Mouse (Mus musculus) midbrain, embryonic 14.5 days (tissue): ENCODE data around the gene Grpel1. TPM values are rescaled to one million over a fixed set of nuclear protein-coding genes. Genes with fewer than 3 reads are reported as not detected.

Source experiments
- ATAC-seq: fragments of 200-750 bp; cut with Nextera tagmentation; 2 replicates; pipeline ENCODE4 v1.8.0; 2017; ENCODE audit warnings: moderate number of reproducible peaks, moderate library complexity; ENCODE audit not compliant: low FRiP score, low TSS enrichment
- DNase-seq: peaks from one replicate; pipeline ENCODE4 v3.0.0-alpha.2; 2015
- H3K27ac ChIP-seq: fragments of 300-500 bp; sonication (generic); replicated peaks from 2 replicates; pipeline ENCODE4 v1.5.1; 2014; ENCODE audit warnings: mild to moderate bottlenecking, low read depth, low read length, moderate library complexity
- H3K27me3 ChIP-seq: fragments of 300-500 bp; sonication (generic); 2 replicates; pipeline ENCODE4 v1.6.1; 2014; ENCODE audit warnings: low read length, control low read depth, mixed read lengths; ENCODE audit not compliant: control insufficient read depth, insufficient read depth
- H3K36me3 ChIP-seq: fragments of 300-500 bp; sonication (generic); 2 replicates; pipeline ENCODE4 v1.6.1; 2014; ENCODE audit warnings: low read length, control low read depth; ENCODE audit not compliant: control insufficient read depth, insufficient read depth
- H3K4me1 ChIP-seq: fragments of 300-500 bp; sonication (generic); 2 replicates; pipeline ENCODE4 v1.6.1; 2014; ENCODE audit warnings: mild to moderate bottlenecking, antibody characterized with exemption, low read length, control low read depth; ENCODE audit not compliant: control insufficient read depth, insufficient read depth
- H3K4me2 ChIP-seq: fragments of 300-500 bp; sonication (generic); 2 replicates; pipeline ENCODE4 v1.6.1; 2014; ENCODE audit warnings: mild to moderate bottlenecking, low read length, moderate library complexity
- H3K4me3 ChIP-seq: fragments of 300-500 bp; sonication (generic); replicated peaks from 2 replicates; pipeline ENCODE4 v1.5.1; 2014; ENCODE audit warnings: low read depth, low read length
- H3K9ac ChIP-seq: fragments of 300-500 bp; sonication (generic); replicated peaks from 2 replicates; pipeline ENCODE4 v1.6.1; 2014; ENCODE audit warnings: mild to moderate bottlenecking, low read length, moderate library complexity
- H3K9me3 ChIP-seq: fragments of 300-500 bp; sonication (generic); 2 replicates; pipeline ENCODE4 v1.6.1; 2016; ENCODE audit warnings: low read length, control low read depth, mixed read lengths; ENCODE audit not compliant: control insufficient read depth
- WGBS: fragments of 180-500 bp; shearing (Covaris S2); extraction: QIAGEN DNeasy Blood & Tissue Kit; methylation state at CpG from one replicate; pipeline ENCODE4 v1.1.7; 2014; 5-methylcytosine and 5-hydroxymethylcytosine counted together
- polyA plus RNA-seq: library from polyadenylated mRNA; unstranded; fragments of >200 nt; fragmentation: Nextera tagmentation; extraction: Ambion mirVana; gene quantifications from 2 replicates; pipeline ENCODE4 v1.2.1, GENCODE M21; 2014

Gene Grpel1
- polyA plus RNA-seq, 1 experiment from 2014 or later, result 46.6 TPM

DNA sequence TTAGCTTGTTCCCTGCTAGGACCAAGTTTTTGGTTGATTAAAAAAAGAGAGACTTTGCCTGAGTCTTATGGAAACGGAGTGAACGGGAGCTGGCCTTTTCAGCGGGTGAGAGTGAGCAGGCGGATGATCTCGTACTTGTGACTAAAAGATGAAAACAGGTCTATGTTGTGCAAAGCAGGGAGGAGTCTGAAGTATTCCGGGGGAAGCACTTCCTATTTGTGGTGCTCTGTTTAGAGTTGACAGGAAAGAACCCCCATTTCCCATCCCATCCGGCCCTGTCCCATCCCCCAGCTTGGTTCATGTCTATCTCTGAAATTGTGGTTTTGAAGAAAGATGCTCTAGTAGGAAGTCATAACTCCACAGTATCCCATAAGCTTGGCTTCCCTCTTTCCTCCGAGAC lies 1.1 kb downstream of the Grpel1 start:
- no peak for ATAC-seq
- H3K27me3 ChIP-seq, result no peaks in the 10 kb centered on the region
- peaks cover 8% of the 10 kb centered on the region for H3K4me1 ChIP-seq
- WGBS, result 33% methylated on average over 8 of the region's 8 CpGs
- no peaks in the 10 kb centered on the region for H3K9me3 ChIP-seq
- no peak for DNase-seq
- H3K27ac ChIP-seq, result no peak overlapping the region
- peak overlapping the region; percentile 98 for H3K4me3 ChIP-seq
- peak overlapping the region; percentile 85 for H3K9ac ChIP-seq
- peaks cover 20% of the 10 kb centered on the region for H3K36me3 ChIP-seq
- H3K4me2 ChIP-seq, result peak overlapping the region; percentile 98

DNA sequence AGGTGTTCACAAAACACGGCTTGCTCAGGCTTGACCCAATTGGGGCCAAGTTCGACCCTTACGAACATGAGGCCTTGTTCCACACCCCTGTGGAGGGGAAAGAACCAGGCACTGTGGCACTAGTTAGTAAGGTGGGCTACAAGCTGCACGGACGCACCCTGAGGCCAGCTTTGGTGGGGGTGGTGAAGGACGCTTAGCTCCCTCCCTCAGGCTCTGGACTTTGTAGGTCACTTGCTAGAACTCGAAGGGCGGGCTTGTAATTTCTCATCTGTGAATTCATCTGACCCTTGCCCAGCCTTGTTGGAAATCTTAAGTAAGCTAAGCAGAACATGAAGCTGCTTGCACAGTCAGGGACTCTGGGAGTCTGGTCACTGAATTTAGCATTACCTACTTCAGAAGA lies 6.4 kb downstream of the Grpel1 start:
- no peaks in the 10 kb centered on the region for H3K27me3 ChIP-seq
- no peak for ATAC-seq
- H3K4me1 ChIP-seq, result no peaks in the 10 kb centered on the region; the same call in 1 of the 2 replicates
- no peak overlapping the region for H3K4me3 ChIP-seq
- H3K9ac ChIP-seq, result no peak overlapping the region
- H3K27ac ChIP-seq, result no peak overlapping the region
- WGBS, result 93% methylated on average over 8 of the region's 8 CpGs
- H3K9me3 ChIP-seq, result no peaks in the 10 kb centered on the region
- H3K4me2 ChIP-seq, result no peak overlapping the region
- H3K36me3 ChIP-seq, result peaks cover 64% of the 10 kb centered on the region
- DNase-seq, result no peak

DNA sequence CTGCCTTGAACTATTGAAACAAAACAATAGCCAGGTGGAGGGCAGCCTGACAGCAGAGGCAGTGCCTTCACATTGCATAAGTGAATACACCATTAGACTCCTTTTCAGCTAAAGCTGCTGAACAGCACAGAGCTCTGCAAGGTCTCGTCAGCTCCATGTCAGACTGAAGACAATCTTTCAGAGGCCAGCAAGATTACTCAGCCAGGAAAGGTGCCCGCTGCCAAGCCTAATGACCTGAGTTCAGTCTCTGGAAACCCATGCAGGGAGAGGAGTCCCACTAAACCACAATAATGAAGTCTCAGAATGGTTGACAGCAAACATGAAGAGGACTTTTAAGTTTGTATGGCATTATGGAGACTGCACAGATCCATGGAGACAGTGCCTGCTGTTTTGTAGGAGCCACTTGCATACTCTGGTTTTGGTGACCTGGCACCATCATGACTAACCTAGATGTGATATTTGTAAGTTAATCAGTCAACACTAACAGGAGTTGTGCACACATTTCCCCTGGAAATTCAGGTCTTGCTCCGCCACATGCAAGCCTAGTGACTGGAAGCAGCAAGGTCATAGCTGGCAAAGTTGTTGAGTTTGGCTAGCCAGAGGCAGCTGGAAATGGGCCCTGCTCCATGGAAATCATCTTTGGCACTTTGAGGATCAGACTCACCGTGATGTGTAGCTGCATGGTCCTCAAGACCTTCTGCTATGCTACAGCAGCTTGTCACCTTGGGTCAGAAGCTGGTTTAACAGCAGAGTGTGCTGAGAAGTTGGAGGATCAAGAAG lies 8.3 kb downstream of the Grpel1 start:
- Histone ChIP-seq H3K9me3 (no peaks in the 10 kb centered on the region), H3K4me1 (no peaks in the 10 kb centered on the region), H3K27ac (no peak overlapping the region), H3K27me3 (no peaks in the 10 kb centered on the region), H3K4me2 (no peak overlapping the region), H3K36me3 (peaks cover 70% of the 10 kb centered on the region), H3K9ac (no peak overlapping the region), H3K4me3 (no peak overlapping the region)
- DNase-seq, result no peak
- ATAC-seq, result no peak
- WGBS, result 87% methylated on average over 4 of the region's 4 CpGs

DNA sequence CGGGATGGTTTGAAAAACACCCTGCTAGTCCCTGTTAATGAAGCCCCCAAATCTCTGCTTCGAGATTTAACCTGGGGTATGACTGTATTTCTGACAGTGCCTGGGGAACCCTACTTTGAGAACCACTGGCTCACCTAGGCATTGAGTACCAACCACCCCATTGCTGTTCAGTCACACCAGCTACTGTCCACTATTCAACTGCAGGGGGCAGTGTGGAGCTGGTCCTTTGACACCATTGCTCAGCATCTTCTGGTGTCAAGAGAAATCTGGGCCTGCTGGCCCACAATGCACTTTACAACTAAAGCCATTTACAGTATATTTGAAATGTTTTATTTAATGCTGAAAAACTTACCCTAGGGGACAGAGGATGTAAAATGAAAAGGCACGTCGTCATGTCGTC lies 9.5 kb downstream of the Grpel1 start:
- H3K4me2 ChIP-seq, result no peak overlapping the region
- no peaks in the 10 kb centered on the region for H3K27me3 ChIP-seq
- peaks cover under 1% of the 10 kb centered on the region; the same call in 1 of the 2 replicates for H3K4me1 ChIP-seq
- H3K9ac ChIP-seq, result no peak overlapping the region
- no peaks in the 10 kb centered on the region for H3K9me3 ChIP-seq
- no peak overlapping the region for H3K4me3 ChIP-seq
- DNase-seq (peak; percentile 82), ATAC-seq (no peak)
- H3K27ac ChIP-seq, result no peak overlapping the region
- H3K36me3 ChIP-seq, result peaks cover 66% of the 10 kb centered on the region
- 91% methylated on average over 5 of the region's 5 CpGs for WGBS

DNA sequence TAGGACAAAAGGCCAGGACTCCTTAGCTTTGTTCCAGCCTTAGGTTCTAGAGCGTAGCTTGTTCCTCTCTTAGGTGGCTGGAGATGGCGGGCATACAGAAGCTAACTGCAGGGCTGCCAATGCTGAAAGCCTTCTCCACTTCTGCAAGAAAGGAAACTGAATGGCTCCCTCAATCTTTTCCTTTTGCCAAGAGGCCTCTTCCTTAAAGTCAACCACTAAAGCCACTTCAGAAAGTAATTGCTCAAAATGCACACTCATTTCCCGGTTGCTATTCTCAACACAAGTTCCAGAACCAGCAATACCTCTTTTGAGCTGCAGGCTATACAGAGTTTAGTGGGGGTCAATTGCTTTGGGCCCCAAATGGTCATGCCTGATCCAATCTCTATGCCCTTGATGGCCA lies 12.7 kb downstream of the Grpel1 start:
- ATAC-seq, result no peak
- Histone ChIP-seq H3K4me2 (no peak overlapping the region), H3K27ac (no peak overlapping the region), H3K9ac (no peak overlapping the region), H3K4me1 (peaks cover 18% of the 10 kb centered on the region), H3K27me3 (no peaks in the 10 kb centered on the region), H3K9me3 (no peaks in the 10 kb centered on the region), H3K36me3 (peaks cover 34% of the 10 kb centered on the region), H3K4me3 (no peak overlapping the region)
- DNase-seq, result no peak
- WGBS, result 94% methylated on average over 3 of the region's 3 CpGs

DNA sequence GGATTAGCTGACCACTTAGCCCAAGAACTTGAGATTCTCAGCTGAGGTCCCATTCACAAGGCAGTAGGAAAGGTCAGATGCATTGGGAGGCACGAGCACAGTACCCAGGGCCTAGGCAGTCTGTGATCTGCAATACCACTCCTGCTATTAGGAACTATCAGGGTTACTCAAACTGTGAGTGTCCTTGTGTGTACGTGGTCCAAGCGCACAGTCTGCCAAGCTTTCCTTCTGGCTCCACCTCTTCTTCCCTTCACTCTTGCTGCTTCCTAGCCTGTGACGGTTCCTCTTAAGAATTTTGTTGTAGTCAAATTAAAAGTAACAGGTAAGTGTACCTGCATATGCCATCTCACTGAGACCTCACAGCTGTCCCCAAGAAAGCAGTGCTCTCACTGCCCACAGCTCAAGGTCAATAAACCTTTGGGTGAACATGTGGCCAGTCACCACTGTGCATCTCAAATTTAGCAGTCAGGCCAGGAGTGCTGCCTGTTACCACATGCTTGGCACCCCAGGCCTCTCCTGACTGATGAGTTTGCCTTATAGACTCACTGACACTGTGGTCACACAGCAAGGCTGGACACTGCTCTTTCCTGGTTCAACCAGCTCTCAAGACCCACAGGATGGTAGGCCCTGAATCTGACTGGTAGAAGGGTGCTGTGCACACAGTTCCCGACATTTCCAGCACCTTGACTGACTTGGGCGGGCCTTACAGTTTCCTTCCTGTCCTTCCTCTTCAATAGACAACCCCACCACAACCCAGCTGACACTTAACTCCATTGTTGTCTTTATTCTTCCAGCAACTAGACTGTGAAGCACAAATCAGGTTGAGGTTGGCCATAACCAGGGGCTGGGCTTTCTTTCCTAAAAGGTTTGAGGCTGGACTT lies 14.0 kb downstream of the Grpel1 start:
- ATAC-seq (no peak), DNase-seq (no peak)
- whole genome bisulfite sequencing, result 98% methylated on average over 6 of the region's 6 CpGs

DNA sequence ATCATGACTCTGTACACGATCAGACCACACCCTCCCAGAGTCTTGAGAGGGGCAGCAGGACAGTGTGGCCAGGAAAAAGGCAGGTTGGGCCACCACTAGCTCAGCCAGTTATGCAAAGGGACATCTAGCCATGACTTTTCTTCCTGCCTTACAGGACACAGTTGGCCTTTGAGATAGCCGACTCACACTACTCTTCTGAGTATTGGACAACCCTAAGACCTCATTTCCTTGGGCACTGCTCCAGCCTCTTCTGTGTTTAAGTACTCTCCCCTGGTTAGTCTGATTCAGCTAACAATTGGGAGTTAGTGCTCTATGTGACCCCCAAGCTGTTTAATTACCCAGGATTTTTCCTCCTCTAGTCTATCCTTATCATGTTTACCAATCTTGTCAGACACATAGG lies 14.9 kb downstream of the Grpel1 start:
- Histone ChIP-seq H3K27ac (no peak overlapping the region), H3K4me3 (no peak overlapping the region), H3K36me3 (peaks cover 17% of the 10 kb centered on the region), H3K27me3 (no peaks in the 10 kb centered on the region), H3K4me2 (no peak overlapping the region), H3K4me1 (peaks cover 25% of the 10 kb centered on the region), H3K9me3 (no peaks in the 10 kb centered on the region), H3K9ac (no peak overlapping the region)
- DNase-seq (no peak), ATAC-seq (no peak)
- 69% methylated on average over 2 of the region's 2 CpGs for WGBS

More for the DNA sequence above, 14.0 kb downstream of the Grpel1 start:
- Histone ChIP-seq H3K4me3 (no peak overlapping the region), H3K4me2 (no peak overlapping the region), H3K9me3 (no peaks in the 10 kb centered on the region), H3K9ac (no peak overlapping the region), H3K4me1 (peaks cover 25% of the 10 kb centered on the region), H3K27me3 (no peaks in the 10 kb centered on the region), H3K36me3 (peaks cover 24% of the 10 kb centered on the region), H3K27ac (no peak overlapping the region)

DNA sequence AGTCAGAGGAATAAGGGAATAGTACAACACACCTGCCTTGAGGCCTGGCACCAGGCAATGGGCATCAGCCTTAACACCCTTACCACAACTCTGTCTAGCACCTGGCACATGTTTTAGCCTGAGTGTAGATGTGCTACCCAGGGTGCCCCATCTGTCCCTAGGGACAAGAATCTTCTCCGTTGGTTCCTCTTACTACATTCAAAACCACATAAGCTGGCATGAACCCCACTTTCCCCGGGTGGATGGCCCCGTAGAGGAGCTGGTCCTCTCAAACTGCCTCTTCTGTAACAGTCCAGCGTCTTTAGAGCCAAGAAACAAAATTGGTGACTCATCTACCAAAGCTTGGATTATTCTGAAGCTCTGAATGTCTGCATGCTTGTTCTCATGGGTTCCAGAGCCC lies 15.6 kb downstream of the Grpel1 start:
- H3K4me3 ChIP-seq, result no peak overlapping the region
- WGBS, result 96% methylated on average over 4 of the region's 4 CpGs
- ATAC-seq (no peak), DNase-seq (no peak)
- peaks cover 30% of the 10 kb centered on the region for H3K4me1 ChIP-seq
- H3K27ac ChIP-seq, result no peak overlapping the region
- no peaks in the 10 kb centered on the region for H3K27me3 ChIP-seq
- peaks cover 13% of the 10 kb centered on the region for H3K36me3 ChIP-seq
- no peak overlapping the region for H3K4me2 ChIP-seq
- no peak overlapping the region for H3K9ac ChIP-seq
- H3K9me3 ChIP-seq, result no peaks in the 10 kb centered on the region
